Mouse (Mus musculus): ENCODE measurements at regions not wholly inside any gene's neighbourhood (a gene's known extent, or its start where the extent isn't known, plus 50 kb on each side); places are given as distances from the start of the nearest gene placed in this dataset.
"Not testable (repeated sequence)": the region's sequence is repeated elsewhere in the genome, so short reads cannot be mapped to it uniquely, and the experiment has no call there.

DNA sequence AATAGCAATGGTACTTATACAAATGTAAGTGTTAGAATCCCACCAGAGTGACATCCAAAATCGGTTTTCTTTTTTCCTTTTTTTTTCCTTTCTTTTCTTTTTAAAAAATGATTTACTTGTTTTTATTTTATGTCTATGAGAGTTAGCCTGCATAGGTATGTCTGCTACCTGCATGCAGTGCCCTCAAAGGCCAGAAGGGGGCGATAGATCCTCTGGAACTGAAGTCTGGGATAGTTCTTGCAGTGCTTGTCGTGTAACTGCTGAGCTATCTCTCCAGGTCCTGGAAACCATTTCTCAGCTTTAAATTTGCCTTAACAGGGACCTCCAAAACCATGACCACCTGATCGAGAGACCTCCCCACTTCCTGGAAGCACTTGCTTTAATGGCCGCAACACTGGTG is 93.8 kb downstream of the Defb7 start:
- no peak for DNase-seq (ENCODE audit: low spot score)

DNA sequence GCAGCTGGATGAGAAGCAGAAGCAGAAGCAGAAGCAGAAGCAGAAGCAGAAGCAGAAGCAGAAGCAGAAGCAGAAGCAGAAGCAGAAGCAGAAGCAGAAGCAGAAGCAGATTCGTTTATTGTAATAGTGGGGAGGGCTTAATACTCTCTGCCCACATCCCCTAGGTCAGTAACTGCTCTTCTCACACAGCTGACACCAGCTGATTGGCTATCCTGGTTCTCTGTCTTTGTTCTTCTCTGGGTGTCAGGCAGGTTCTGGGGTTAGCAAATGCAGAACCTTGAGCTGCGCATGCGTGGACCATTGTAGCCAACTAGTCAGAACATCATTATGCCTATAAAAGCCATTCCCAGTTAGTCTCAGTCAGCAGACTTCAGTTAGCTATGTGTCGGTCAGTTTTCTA is 106.6 kb downstream of the Defb7 start:
- not testable (repeated sequence) for DNase-seq (ENCODE audit: low spot score)

DNA sequence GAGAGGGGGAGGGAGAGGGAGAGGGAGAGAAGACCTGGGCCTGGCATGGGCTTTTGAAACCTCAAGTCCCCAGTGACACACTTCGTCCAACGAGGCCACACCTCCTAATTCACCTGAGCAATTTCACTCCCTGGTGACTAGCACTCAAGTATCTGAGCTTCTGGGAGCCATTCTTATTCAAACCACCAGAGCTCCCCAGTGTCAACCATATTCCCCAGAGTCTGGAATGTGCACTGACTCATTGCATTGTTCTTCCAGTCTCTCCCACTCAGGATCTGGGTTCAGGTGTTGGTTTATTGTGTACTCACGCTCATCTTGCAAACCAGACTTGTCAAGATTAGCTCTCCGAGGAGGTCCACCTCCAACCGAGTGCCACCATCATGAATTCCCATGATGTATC is 111.7 kb downstream of the Defb7 start:
- DNase-seq (ENCODE audit: low spot score): no peak

DNA sequence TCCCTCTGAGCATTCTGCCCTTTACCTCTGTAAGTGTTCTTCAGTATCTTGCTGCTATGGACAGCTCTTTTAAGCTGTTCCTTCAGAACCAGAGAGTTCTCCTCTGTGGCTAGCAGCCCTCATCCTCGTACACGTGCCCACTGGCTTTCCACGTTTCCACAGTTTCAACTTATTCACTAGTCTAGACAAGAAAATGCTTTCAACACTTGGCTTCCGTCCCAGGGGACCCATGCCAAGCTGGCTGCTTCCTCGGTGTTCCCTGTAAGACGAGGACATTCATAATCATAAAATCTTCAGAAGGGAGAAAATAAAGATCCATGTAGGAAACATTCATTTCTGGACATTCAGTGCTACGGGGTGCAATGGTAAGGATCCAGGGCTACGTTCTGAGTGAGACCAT is 101.9 kb upstream of the 4930467E23Rik start:
- DNase-seq (ENCODE audit: low spot score): peak; percentile 5

GRCm38 (mm10) chr8:19648591-19648990 is 80.8 kb upstream of the 4930467E23Rik start:
- not testable (repeated sequence) for DNase-seq (ENCODE audit: low spot score)

All from testis, postnatal 14 days (tissue).